Mouse (Mus musculus) limb, embryonic 13.5 days (tissue): Measurements from ENCODE around the gene Ydjc. TPM values are rescaled to one million over a fixed set of nuclear protein-coding genes. Genes with fewer than 3 reads are reported as not detected.

Source experiments
- ATAC-seq: fragments of 200-750 bp; cut with Nextera tagmentation; 2 replicates; pipeline ENCODE4 v1.8.0; 2017; ENCODE audit warnings: low read depth, moderate number of reproducible peaks, moderate TSS enrichment; ENCODE audit not compliant: low FRiP score
- H3K27ac ChIP-seq: fragments of 300-500 bp; sonication (generic); 2 replicates; pipeline ENCODE4 v1.5.1; 2015; ENCODE audit warnings: inconsistent platforms, mild to moderate bottlenecking, moderate library complexity
- H3K27me3 ChIP-seq: fragments of 300-500 bp; sonication (generic); 2 replicates; pipeline ENCODE4 v1.6.1; 2015; ENCODE audit warnings: mild to moderate bottlenecking, inconsistent platforms
- H3K36me3 ChIP-seq: fragments of 300-500 bp; sonication (generic); 2 replicates; pipeline ENCODE4 v1.6.1; 2015; ENCODE audit warnings: inconsistent platforms, mild to moderate bottlenecking, moderate library complexity
- H3K4me1 ChIP-seq: fragments of 300-500 bp; sonication (generic); 2 replicates; pipeline ENCODE4 v1.6.1; 2015; ENCODE audit warnings: inconsistent platforms
- H3K4me2 ChIP-seq: fragments of 300-500 bp; sonication (generic); replicated peaks from 2 replicates; pipeline ENCODE4 v1.6.1; 2015; ENCODE audit warnings: inconsistent platforms, mild to moderate bottlenecking, moderate library complexity
- H3K4me3 ChIP-seq: fragments of 300-500 bp; sonication (generic); 2 replicates; pipeline ENCODE4 v1.5.1; 2015; ENCODE audit warnings: moderate library complexity, mild to moderate bottlenecking, inconsistent platforms
- H3K9ac ChIP-seq: fragments of 300-500 bp; sonication (generic); 2 replicates; pipeline ENCODE4 v1.6.1; 2015; ENCODE audit warnings: mild to moderate bottlenecking, inconsistent platforms
- H3K9me3 ChIP-seq: fragments of 300-500 bp; sonication (generic); 2 replicates; pipeline ENCODE4 v1.6.1; 2016; ENCODE audit warnings: inconsistent platforms
- WGBS: fragments of 180-500 bp; shearing (Covaris S2); methylation state at CpG from one replicate; pipeline ENCODE4 v1.1.7; 2015; 5-methylcytosine and 5-hydroxymethylcytosine counted together
- microRNA counts: library from miRNA; unstranded; fragments of <30 nt; microRNA quantifications from one replicate; lab custom pipeline; 2016
- microRNA-seq: library from miRNA; unstranded; fragments of <30 nt; microRNA quantifications from one replicate; pipeline ENCODE4, GENCODE M21; 2016
- polyA plus RNA-seq: library from polyadenylated mRNA; unstranded; fragments of >200 nt; fragmentation: Nextera tagmentation; extraction: Ambion mirVana; gene quantifications from 2 replicates; pipeline ENCODE4 v1.2.1, GENCODE M21; 2015

Ydjc gene
- polyA plus RNA-seq, 1 experiment from 2014 or later, result 7.6 TPM

DNA sequence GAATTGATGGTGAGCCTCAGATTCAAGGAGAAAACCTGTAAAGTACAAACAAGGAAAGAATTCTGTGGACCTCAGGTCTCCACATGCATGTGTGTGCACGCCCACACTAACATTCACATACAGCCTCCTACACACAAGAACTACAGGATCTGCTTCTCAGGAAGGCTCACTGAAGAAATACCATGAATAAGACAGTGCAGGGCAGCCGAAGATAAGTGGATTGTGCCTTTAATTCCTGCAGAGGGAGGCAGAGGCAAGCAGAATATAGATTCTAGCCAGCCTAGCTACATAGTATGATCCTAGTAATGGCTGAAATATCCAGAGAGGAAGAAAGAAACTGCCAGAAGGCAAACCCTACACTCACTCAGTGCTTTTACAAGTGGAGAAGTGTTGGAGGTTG is 57.6 kb downstream of the Ydjc start:
- Histone ChIP-seq H3K27me3 (peaks cover 9% of the 10 kb centered on the region), H3K9me3 (0 out of 2 replicates have a peak, but pooled peaks cover 2% of the 10 kb centered on the region), H3K4me2 (0 out of 2 replicates have a peak overlapping the region, but pooled peaks have one; percentile 86), H3K4me3 (no peak overlapping the region), H3K27ac (0 out of 2 replicates have a peak overlapping the region, but pooled peaks have one; percentile 2), H3K36me3 (no peaks in the 10 kb centered on the region; the same call in 1 of the 2 replicates), H3K4me1 (peaks cover 13% of the 10 kb centered on the region), H3K9ac (no peak overlapping the region)
- 64% methylated on average over 2 of the region's 2 CpGs for WGBS
- ATAC-seq, result peak; percentile 60

GRCm38 (mm10) chr16:17202549-17202948 is 58.1 kb downstream of the Ydjc start, which contains the start of gene Ube2l3:
TSS of gene Ube2l3 (minus strand) at chr16:17202649.
- 0 out of 2 replicates have a peak, but pooled peaks cover 2% of the 10 kb centered on the region for H3K9me3 ChIP-seq
- H3K9ac ChIP-seq, result no peak within 1 kb of the TSS; the same call in 1 of the 2 replicates
- 0 out of 2 replicates have a peak within 1 kb of the TSS, but pooled peaks have one; percentile 2 for H3K27ac ChIP-seq
- H3K4me2 ChIP-seq, result peak within 1 kb of the TSS; percentile 86
- H3K4me3 ChIP-seq, result peak within 1 kb of the TSS; percentile 98
- H3K36me3 ChIP-seq, result no peaks in the 10 kb centered on the region; the same call in 1 of the 2 replicates
- H3K4me1 ChIP-seq, result peaks cover 13% of the 10 kb centered on the region
- no peak for ATAC-seq
- 91% methylated on average over 1 of the region's 1 CpGs for WGBS
- H3K27me3 ChIP-seq, result peaks cover 11% of the 10 kb centered on the region

- H3K4me1 ChIP-seq, result peaks cover 17% of the 10 kb centered on the region
- no peak for ATAC-seq
- H3K4me3 ChIP-seq, result no peak overlapping the region
- no peaks in the 10 kb centered on the region for H3K36me3 ChIP-seq
- no peak overlapping the region for H3K9ac ChIP-seq
- WGBS, result 2% methylated on average over 6 of the region's 6 CpGs
- H3K4me2 ChIP-seq, result no peak overlapping the region
- 0 out of 2 replicates have a peak, but pooled peaks cover 2% of the 10 kb centered on the region for H3K9me3 ChIP-seq
- H3K27ac ChIP-seq, result no peak overlapping the region
- H3K27me3 ChIP-seq, result peaks cover 23% of the 10 kb centered on the region
These were observed 60.6 kb downstream of the Ydjc start for GRCm38 (mm10) chr16:17204990-17205389.

DNA sequence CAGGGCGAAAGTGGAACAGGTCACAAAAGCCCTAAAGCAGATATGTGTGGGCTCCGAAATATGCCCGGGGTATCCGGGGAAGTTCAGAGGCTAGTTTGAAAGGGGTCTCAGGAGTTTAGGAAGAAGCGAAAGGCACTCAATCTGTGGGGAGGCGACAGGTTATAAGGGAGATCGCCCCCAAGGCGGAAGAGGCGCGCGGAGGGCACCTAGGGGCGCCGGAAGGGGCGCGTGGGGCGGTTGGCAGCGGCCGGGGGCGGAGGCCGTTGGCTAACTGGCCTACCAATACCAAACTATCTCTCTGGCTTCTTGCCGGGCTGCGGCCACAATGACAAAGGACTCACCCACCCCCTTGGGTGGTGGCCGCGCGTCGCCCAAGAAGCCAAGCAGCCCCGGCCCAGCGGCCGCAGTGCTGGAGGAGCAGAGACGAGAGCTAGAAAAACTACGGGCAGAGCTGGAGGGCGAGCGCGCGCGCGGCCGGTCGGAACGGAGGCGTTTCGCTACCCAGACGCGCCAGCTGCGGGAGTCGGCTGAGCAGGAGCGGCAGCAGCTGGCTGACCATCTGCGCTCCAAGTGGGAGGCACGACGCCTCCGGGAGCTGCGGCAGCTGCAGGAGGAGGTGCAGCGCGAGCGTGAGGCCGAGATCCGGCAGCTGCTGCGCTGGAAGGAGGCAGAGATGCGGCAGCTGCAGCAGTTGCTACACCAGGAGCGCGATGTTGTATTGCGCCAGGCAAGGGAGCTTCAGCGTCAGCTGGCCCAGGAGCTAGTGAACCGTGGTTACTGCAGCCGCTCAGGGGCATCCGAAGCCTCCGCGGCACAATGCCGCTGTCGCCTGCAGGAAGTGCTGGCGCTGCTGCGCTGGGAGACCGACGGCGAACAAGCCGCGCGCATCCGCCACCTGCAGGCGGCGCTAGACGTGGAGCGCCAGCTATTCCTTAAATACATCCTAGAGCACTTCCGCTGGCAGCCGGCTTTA is 64.3 kb downstream of the Ydjc start, which contains the start of gene Rimbp3:
TSS of gene Rimbp3 (plus strand) at position 215 of the 973 bp plus-strand sequence.
- peak within 1 kb of the TSS; percentile 10; the same call in 1 of the 2 replicates for H3K27ac ChIP-seq
- ATAC-seq, result peak; percentile 85

DNA sequence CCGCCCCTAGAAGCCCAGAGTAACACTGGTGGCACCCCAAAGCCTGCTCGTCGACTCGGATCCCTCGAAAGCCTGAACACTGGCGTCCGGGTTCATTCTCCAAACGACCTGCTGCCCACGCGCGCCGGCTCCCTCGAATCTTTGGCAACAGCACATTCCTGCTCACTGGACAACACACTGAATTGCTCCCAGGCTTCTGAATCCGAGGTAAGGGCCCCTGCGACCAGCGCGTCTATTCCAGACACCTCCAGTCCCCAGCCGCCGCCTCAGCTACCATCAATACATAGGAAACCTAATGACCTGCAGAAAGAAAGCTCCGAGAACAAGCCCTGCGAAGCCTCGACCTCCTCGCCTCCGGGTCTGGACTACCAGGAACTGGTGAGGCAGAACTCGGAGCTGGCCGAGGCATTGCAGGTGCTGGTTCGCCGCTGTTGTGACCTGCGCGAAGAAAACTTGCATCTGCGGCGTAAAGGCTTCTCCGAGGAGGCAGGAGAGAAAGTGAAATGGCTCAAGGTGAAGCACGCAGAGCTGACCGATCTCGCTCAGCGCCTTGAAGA is 65.1 kb downstream of the Ydjc start:
- no peak overlapping the region for H3K27ac ChIP-seq
- ATAC-seq, result peak; percentile 3; the same call in 1 of the 2 replicates

More for the DNA sequence above, 64.3 kb downstream of the Ydjc start, which contains the start of gene Rimbp3:
- Histone ChIP-seq H3K27me3 (peaks cover 46% of the 10 kb centered on the region), H3K4me3 (peak within 1 kb of the TSS; percentile 64), H3K4me1 (peaks cover 20% of the 10 kb centered on the region), H3K4me2 (peak within 1 kb of the TSS; percentile 99), H3K9ac (peak within 1 kb of the TSS; percentile 66), H3K36me3 (no peaks in the 10 kb centered on the region), H3K9me3 (0 out of 2 replicates have a peak, but pooled peaks cover 2% of the 10 kb centered on the region)
- under 1% methylated on average over 85 of the region's 85 CpGs for WGBS

More for the DNA sequence above, 65.1 kb downstream of the Ydjc start:
- Histone ChIP-seq H3K9me3 (0 out of 2 replicates have a peak, but pooled peaks cover 2% of the 10 kb centered on the region), H3K4me3 (peak overlapping the region; percentile 64), H3K9ac (peak overlapping the region; percentile 66; the same call in 1 of the 2 replicates), H3K27me3 (peaks cover 46% of the 10 kb centered on the region), H3K4me2 (peak overlapping the region; percentile 99), H3K36me3 (no peaks in the 10 kb centered on the region), H3K4me1 (peaks cover 20% of the 10 kb centered on the region)
- 2% methylated on average over 37 of the region's 37 CpGs for WGBS

MicroRNA genes within 50 kb of the gene (microRNA counts, 519-probe panel; counts per million panel counts)
- microRNA mmu-miR-130b (lab: Ali Mortazavi, UCI) (4,515 counts per million, percentile 87 among the panel's probes with 10 or more counts), microRNA mmu-miR-301b (lab: Ali Mortazavi, UCI) (3,328 counts per million, percentile 58 among the panel's probes with 10 or more counts)

Small RNAs within 50 kb of the gene (microRNA-seq; reads per million reads assigned to microRNA genes)
- gene Mir130b, result 7,230 reads per million, percentile 93 among the genes with 10 or more reads in this experiment
- 96.6 reads per million, percentile 53 among the genes with 10 or more reads in this experiment for gene Mir301b

Other genes starting within 250 kb of the Ydjc start
- 33.6 and 37.5 TPM in 2 replicates for gene Ppm1f, start 248.2 kb upstream of the Ydjc start, polyA plus RNA-seq
- gene Mapk1, start 161.2 kb upstream of the Ydjc start, polyA plus RNA-seq, result 145 and 155 TPM in 2 replicates
- 53.8 and 57.3 TPM in 2 replicates for gene Ypel1, start 74.9 kb upstream of the Ydjc start, polyA plus RNA-seq
- gene Ppil2, start 33.4 kb upstream of the Ydjc start, polyA plus RNA-seq, result 150 and 158 TPM in 2 replicates
- gene 2610318N02Rik, start 19.5 kb upstream of the Ydjc start, polyA plus RNA-seq, result 70.7 and 78.6 TPM in 2 replicates
- gene Sdf2l1, start 12.2 kb upstream of the Ydjc start, polyA plus RNA-seq, result 47.7 and 58.0 TPM in 2 replicates
- 0.51 and 0.59 TPM in 2 replicates for gene Ccdc116, start 2.6 kb downstream of the Ydjc start, polyA plus RNA-seq
- 356 and 360 TPM in 2 replicates for gene Ube2l3, start 58.0 kb downstream of the Ydjc start, polyA plus RNA-seq
- gene Rimbp3, start 64.0 kb downstream of the Ydjc start, polyA plus RNA-seq, result 0.28 and 0.38 TPM in 2 replicates
- 9.1 and 9.3 TPM in 2 replicates for gene Hic2, start 89.0 kb downstream of the Ydjc start, polyA plus RNA-seq
- 12.6 and 14.3 TPM in 2 replicates for gene Tmem191c, start 131.5 kb downstream of the Ydjc start, polyA plus RNA-seq
- 0.83 and 0.88 TPM in 2 replicates for gene Serpind1, start 186.8 kb downstream of the Ydjc start, polyA plus RNA-seq